Mouse (Mus musculus) heart, postnatal 25 days (tissue): ENCODE results near the gene Slc9b1. TPM values are rescaled to one million over a fixed set of nuclear protein-coding genes. Genes with fewer than 3 reads are reported as not detected.

ENCODE experiments used
- DNase-seq: peaks from one replicate; pipeline ENCODE4 v3.0.0; 2022; ENCODE audit warnings: low spot score
- intact Hi-C: fragments of 180-260 bp; cut with DNase I; formaldehyde crosslinking; loops from one replicate; pipeline ENCODE4 v1.15.1; 2025
- total RNA-seq, 2 experiments: library from RNA; stranded (reverse); gene quantifications; 2 replicates each; pipeline ENCODE4 v1.2.3; 2021

Slc9b1 gene
- under 1 TPM in 1 of 2 experiments, not detected in 1; 0.25 TPM for total RNA-seq

GRCm38 (mm10) chr3:135347739-135348264, at the start of gene Slc9b1:
Gene Slc9b1 (plus strand): TSS chr3:135348029.
- intact Hi-C loops: no loop called here
- no peak for DNase-seq

- DNase-seq: peak; percentile 15
- intact Hi-C loops: no loop called here
Measured at GRCm38 (mm10) chr3:135298560-135298959, 49.3 kb upstream of the Slc9b1 start.

- intact Hi-C loops: no loop called here
- no peak for DNase-seq
Measured at GRCm38 (mm10) chr3:135300081-135300480, 47.7 kb upstream of the Slc9b1 start.

- intact Hi-C loops: no loop called here
- DNase-seq: no peak
Measured at GRCm38 (mm10) chr3:135304060-135304459, 43.8 kb upstream of the Slc9b1 start.

GRCm38 (mm10) chr3:135304566-135304965, 43.3 kb upstream of the Slc9b1 start:
- intact Hi-C loops: no loop called here
- DNase-seq: no peak

GRCm38 (mm10) chr3:135307411-135308259, 40.2 kb upstream of the Slc9b1 start, which contains the start of gene Slc9b2:
Gene Slc9b2 (plus strand): TSS chr3:135307700.
- intact Hi-C loops: no loop called here

GRCm38 (mm10) chr3:135312916-135313491, 34.8 kb upstream of the Slc9b1 start:
- intact Hi-C loops: no loop called here
- no peak for DNase-seq

More at GRCm38 (mm10) chr3:135307411-135308259, 40.2 kb upstream of the Slc9b1 start, which contains the start of gene Slc9b2:
- no peak for DNase-seq

GRCm38 (mm10) chr3:135313727-135314126, 34.1 kb upstream of the Slc9b1 start:
- DNase-seq: no peak
- intact Hi-C loops: no loop called here

GRCm38 (mm10) chr3:135314811-135315210, 33.0 kb upstream of the Slc9b1 start:
- intact Hi-C loops: no loop called here

GRCm38 (mm10) chr3:135315720-135316425, 32.0 kb upstream of the Slc9b1 start:
- intact Hi-C loops: no loop called here
- DNase-seq: no peak

More at GRCm38 (mm10) chr3:135314811-135315210, 33.0 kb upstream of the Slc9b1 start:
- no peak for DNase-seq

GRCm38 (mm10) chr3:135318331-135318730, 29.5 kb upstream of the Slc9b1 start:
- intact Hi-C loops: no loop called here
- DNase-seq: no peak

- intact Hi-C loops: no loop called here
- DNase-seq: no peak
Measured at GRCm38 (mm10) chr3:135324354-135324753, 23.5 kb upstream of the Slc9b1 start.

GRCm38 (mm10) chr3:135327176-135327575, 20.7 kb upstream of the Slc9b1 start:
- intact Hi-C loops: no loop called here
- no peak for DNase-seq

GRCm38 (mm10) chr3:135327601-135328000, 20.2 kb upstream of the Slc9b1 start:
- intact Hi-C loops: no loop called here
- DNase-seq: no peak

GRCm38 (mm10) chr3:135328560-135328959, 19.3 kb upstream of the Slc9b1 start:
- no peak for DNase-seq
- intact Hi-C loops: no loop called here

GRCm38 (mm10) chr3:135332691-135333090, 15.1 kb upstream of the Slc9b1 start:
- intact Hi-C loops: no loop called here
- DNase-seq: no peak

GRCm38 (mm10) chr3:135333763-135334162, 14.1 kb upstream of the Slc9b1 start:
- no peak for DNase-seq
- intact Hi-C loops: no loop called here

GRCm38 (mm10) chr3:135349022-135349421, 1.2 kb downstream of the Slc9b1 start:
- no peak for DNase-seq
- intact Hi-C loops: no loop called here

- intact Hi-C loops: no loop called here
- no peak for DNase-seq
Measured at GRCm38 (mm10) chr3:135351857-135352256, 4.0 kb downstream of the Slc9b1 start.

- intact Hi-C loops: no loop called here
Measured at GRCm38 (mm10) chr3:135357394-135357793, 9.6 kb downstream of the Slc9b1 start.

More at GRCm38 (mm10) chr3:135357394-135357793, 9.6 kb downstream of the Slc9b1 start:
- DNase-seq: no peak
